Mouse (Mus musculus) cerebellum, adult 2 months (tissue): Measurements from ENCODE around the gene Tmem190.

Experiments
- CTCF ChIP-seq: fragments of 200-500 bp; IDR thresholded peaks from 2 replicates; pipeline ENCODE4 v1.5.1; 2011; ENCODE audit warnings: low read depth, mild to moderate bottlenecking, control low read depth, low read length, moderate library complexity, borderline replicate concordance; ENCODE audit not compliant: insufficient read depth
- POLR2A ChIP-seq: fragments of 200-500 bp; IDR thresholded peaks from 2 replicates; pipeline ENCODE4 v1.6.1; 2011; ENCODE audit warnings: low read length, control low read depth, borderline replicate concordance; ENCODE audit not compliant: insufficient read depth

DNA sequence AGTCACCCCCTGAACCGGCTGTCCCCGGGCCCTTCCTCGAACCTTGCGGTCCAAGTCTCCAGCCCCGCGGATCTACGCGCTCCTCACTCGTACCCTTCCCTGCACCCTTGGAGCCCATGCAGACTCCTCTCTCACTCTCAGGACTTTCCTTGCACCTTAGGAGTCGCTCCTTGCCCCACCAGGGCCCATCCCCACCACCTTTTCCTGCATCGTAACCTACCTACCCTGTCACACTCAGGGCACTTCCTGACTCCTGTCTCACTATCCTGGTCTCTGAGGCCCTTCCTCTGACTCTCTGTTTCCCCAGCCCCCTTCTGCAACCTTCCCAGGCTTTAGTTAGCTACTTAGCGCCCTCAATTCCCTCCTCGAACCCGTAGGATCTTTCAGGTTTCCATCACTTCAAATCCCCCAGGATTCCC is 42.4 kb upstream of the Tmem190 start:
- TF ChIP-seq POLR2A: no peak
- TF ChIP-seq CTCF: no peak
